Mouse (Mus musculus): Measurements from ENCODE around the gene Bcas2.

GRCm38 (mm10) chr3:103127721-103128120 lies 43.7 kb upstream of the Bcas2 start:
- TF ChIP-seq TAL1 (IDR thresholded peaks at IDR 0.05; ENCODE audit: low read length) (no peak), GATA1 (IDR thresholded peaks at IDR 0.05; ENCODE audit: low read length) (no peak)

Data from erythroblast, embryonic 14.5 days (primary cell).